Mouse (Mus musculus): ENCODE measurements around the gene Snrnp35.
A peak's percentile ranks its signal among the peaks of the same experiment; 100 is the strongest.

Snrnp35 gene

DNA sequence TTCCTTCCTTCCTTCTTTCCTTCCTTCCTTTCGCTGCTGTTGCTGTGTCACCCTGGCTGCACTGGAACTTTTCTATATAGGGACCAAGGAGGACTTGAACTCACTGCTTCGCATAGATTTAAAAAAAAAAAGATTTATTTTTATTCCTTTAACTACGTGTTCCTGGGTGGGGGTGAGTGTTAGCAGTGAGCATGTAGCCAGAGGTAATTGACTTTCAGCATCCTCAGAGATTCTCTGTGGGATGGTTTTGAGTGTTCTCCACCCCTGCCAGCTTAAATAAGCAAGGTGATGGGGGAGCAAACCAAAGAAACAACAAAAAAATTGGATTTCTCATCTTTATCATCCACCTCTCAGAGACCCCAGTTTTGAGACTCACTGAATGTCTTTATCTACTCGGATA is 57.0 kb downstream of the Snrnp35 start:
- no peak for DNase-seq (ENCODE audit: low spot score)

DNA sequence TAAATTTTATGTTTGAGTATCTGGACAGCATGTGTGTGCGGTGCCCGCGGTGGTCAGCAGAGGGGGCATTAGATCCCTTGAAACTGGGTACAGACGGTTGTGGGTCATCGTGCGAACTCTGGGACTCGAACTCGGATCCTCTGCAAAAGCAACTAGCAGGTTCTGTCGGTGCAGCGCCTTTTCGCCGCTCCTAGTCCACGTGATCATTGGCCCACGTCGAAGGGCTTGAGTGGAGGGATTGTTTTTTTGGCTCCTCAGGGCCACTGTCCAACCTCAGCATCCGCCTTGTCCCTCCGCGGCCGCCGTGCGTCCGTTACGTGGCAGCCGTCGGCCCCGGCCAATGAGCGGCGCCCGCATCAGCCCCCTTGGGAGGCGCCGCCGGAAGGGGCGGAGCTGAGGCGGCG is 57.5 kb downstream of the Snrnp35 start, which contains the start of gene Tmed2:
Gene Tmed2, plus strand, starts transcription at position 313 of the 404 bp plus-strand sequence.
- DNase-seq (ENCODE audit: low spot score): peak; percentile 96

Measured in testis, postnatal 14 days (tissue).